Mouse (Mus musculus): Measurements from ENCODE around the gene Lnp1. TPM values are rescaled to one million over a fixed set of nuclear protein-coding genes. Genes with fewer than 3 reads are reported as not detected.
"Not testable (repeated sequence)": the region's sequence is repeated elsewhere in the genome, so short reads cannot be mapped to it uniquely, and the experiment has no call there.

The Lnp1 gene
- not detected in 2 replicates for polyA plus RNA-seq (2014; fragmentation: Nextera tagmentation; extraction: Ambion mirVana)

DNA sequence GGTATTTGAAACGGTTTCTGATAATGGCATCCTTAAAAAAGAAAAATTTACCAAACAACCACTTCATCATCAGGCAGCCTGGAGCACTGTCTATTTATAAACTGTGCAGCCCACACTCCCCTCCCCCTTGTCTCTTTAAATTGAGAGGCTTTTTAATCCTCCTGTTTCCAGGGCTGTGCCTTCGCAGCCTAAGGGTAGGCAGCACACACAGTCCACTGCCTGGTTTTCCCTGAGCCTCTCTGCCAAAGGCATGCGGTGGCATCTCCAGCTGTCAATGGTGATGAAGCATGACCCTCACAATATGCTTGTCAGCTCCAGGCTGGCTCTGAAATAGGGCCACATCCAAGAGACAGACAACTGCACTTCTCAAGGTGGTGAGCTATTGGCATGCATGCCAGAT lies at the start of gene Lnp1:
Gene Lnp1 (minus strand): TSS at position 39 of the 400 bp plus-strand sequence.
- Histone ChIP-seq H3K4me1 (ENCODE audit: control insufficient read depth, insufficient read depth, low read length) (no peaks in the 10 kb centered on the region), H3K36me3 (ENCODE audit: control insufficient read depth, insufficient read depth, low read length) (no peaks in the 10 kb centered on the region), H3K4me3 (ENCODE audit: low read depth, low read length) (no peak within 1 kb of the TSS), H3K27ac (ENCODE audit: low read length) (no peak within 1 kb of the TSS), H3K4me2 (replicated peaks; ENCODE audit: low read depth, low read length) (no peak within 1 kb of the TSS), H3K9me3 (ENCODE audit: control insufficient read depth, low read depth, low read length) (no peaks in the 10 kb centered on the region), H3K27me3 (ENCODE audit: control insufficient read depth, insufficient read depth, low read length) (no peaks in the 10 kb centered on the region), H3K9ac (replicated peaks; ENCODE audit: low read depth, low read length) (no peak within 1 kb of the TSS)
- ATAC-seq (ENCODE audit: insufficient number of reproducible peaks, insufficient read depth, low FRiP score, low read depth) = no peak
- WGBS = 45% methylated on average over 3 of the region's 3 CpGs

GRCm38 (mm10) chr16:56974646-56975045 lies 46.8 kb upstream of the Lnp1 start:
- Histone ChIP-seq H3K4me3 (ENCODE audit: low read depth, low read length) (no peak overlapping the region), H3K4me2 (replicated peaks; ENCODE audit: low read depth, low read length) (no peak overlapping the region), H3K9me3 (ENCODE audit: control insufficient read depth, low read depth, low read length) (no peaks in the 10 kb centered on the region), H3K36me3 (ENCODE audit: control insufficient read depth, insufficient read depth, low read length) (no peaks in the 10 kb centered on the region), H3K27ac (ENCODE audit: low read length) (no peak overlapping the region), H3K9ac (replicated peaks; ENCODE audit: low read depth, low read length) (no peak overlapping the region), H3K4me1 (ENCODE audit: control insufficient read depth, insufficient read depth, low read length) (no peaks in the 10 kb centered on the region), H3K27me3 (ENCODE audit: control insufficient read depth, insufficient read depth, low read length) (no peaks in the 10 kb centered on the region)
- no peak for ATAC-seq (ENCODE audit: insufficient number of reproducible peaks, insufficient read depth, low FRiP score, low read depth)
- WGBS = 24% methylated on average over 3 of the region's 3 CpGs

DNA sequence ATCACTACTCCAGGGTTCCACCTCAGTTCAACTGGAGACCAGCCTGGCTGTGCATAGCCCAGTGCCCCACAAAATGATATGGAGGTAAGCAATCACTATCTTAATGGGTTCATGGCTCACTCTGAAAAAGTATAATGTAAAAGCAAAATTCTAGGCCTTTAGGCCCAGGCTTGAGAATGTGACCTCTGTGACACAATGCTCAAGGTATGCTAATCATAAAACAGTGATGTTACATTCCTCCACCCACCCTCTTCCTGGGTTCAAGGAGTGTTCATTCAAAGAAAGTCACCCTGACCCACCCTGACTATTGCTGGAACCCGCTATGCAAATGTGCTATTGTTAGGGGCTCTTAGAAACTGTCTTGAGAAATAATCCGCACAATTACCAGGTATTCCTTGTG lies 30.4 kb upstream of the Lnp1 start:
- H3K9ac ChIP-seq (replicated peaks; ENCODE audit: low read depth, low read length); H3K4me1 ChIP-seq (ENCODE audit: control insufficient read depth, insufficient read depth, low read length): not testable (repeated sequence)
- WGBS = 92% methylated on average over 2 of the region's 2 CpGs

GRCm38 (mm10) chr16:56949085-56949484 lies 21.2 kb upstream of the Lnp1 start:
- Histone ChIP-seq H3K9ac (replicated peaks; ENCODE audit: low read depth, low read length) (no peak overlapping the region), H3K9me3 (ENCODE audit: control insufficient read depth, low read depth, low read length) (no peaks in the 10 kb centered on the region), H3K4me3 (ENCODE audit: low read depth, low read length) (no peak overlapping the region), H3K4me1 (ENCODE audit: control insufficient read depth, insufficient read depth, low read length) (no peaks in the 10 kb centered on the region), H3K27me3 (ENCODE audit: control insufficient read depth, insufficient read depth, low read length) (no peaks in the 10 kb centered on the region), H3K36me3 (ENCODE audit: control insufficient read depth, insufficient read depth, low read length) (no peaks in the 10 kb centered on the region), H3K27ac (ENCODE audit: low read length) (no peak overlapping the region), H3K4me2 (replicated peaks; ENCODE audit: low read depth, low read length) (no peak overlapping the region)
- WGBS = 87% methylated on average over 5 of the region's 5 CpGs
- no peak for ATAC-seq (ENCODE audit: insufficient number of reproducible peaks, insufficient read depth, low FRiP score, low read depth)

More for the DNA sequence above, 30.4 kb upstream of the Lnp1 start:
- not testable (repeated sequence) for H3K4me2 ChIP-seq (replicated peaks; ENCODE audit: low read depth, low read length); H3K36me3 ChIP-seq (ENCODE audit: control insufficient read depth, insufficient read depth, low read length); H3K27ac ChIP-seq (ENCODE audit: low read length); H3K9me3 ChIP-seq (ENCODE audit: control insufficient read depth, low read depth, low read length); H3K4me3 ChIP-seq (ENCODE audit: low read depth, low read length); ATAC-seq (ENCODE audit: insufficient number of reproducible peaks, insufficient read depth, low FRiP score, low read depth); H3K27me3 ChIP-seq (ENCODE audit: control insufficient read depth, insufficient read depth, low read length)

- Histone ChIP-seq H3K9me3 (ENCODE audit: control insufficient read depth, low read depth, low read length) (no peaks in the 10 kb centered on the region), H3K4me3 (ENCODE audit: low read depth, low read length) (no peak overlapping the region), H3K27ac (ENCODE audit: low read length) (no peak overlapping the region), H3K27me3 (ENCODE audit: control insufficient read depth, insufficient read depth, low read length) (no peaks in the 10 kb centered on the region), H3K4me2 (replicated peaks; ENCODE audit: low read depth, low read length) (no peak overlapping the region), H3K9ac (replicated peaks; ENCODE audit: low read depth, low read length) (no peak overlapping the region), H3K36me3 (ENCODE audit: control insufficient read depth, insufficient read depth, low read length) (no peaks in the 10 kb centered on the region), H3K4me1 (ENCODE audit: control insufficient read depth, insufficient read depth, low read length) (no peaks in the 10 kb centered on the region)
- 65% methylated on average over 2 of the region's 2 CpGs for WGBS
- no peak for ATAC-seq (ENCODE audit: insufficient number of reproducible peaks, insufficient read depth, low FRiP score, low read depth)
These were observed 14.5 kb upstream of the Lnp1 start for GRCm38 (mm10) chr16:56942341-56942740.

GRCm38 (mm10) chr16:56920102-56920657 lies 7.7 kb downstream of the Lnp1 start:
- ATAC-seq (ENCODE audit: insufficient number of reproducible peaks, insufficient read depth, low FRiP score, low read depth) = peak; percentile 49; the same call in 1 of the 2 replicates
- H3K9ac ChIP-seq (replicated peaks; ENCODE audit: low read depth, low read length) = no peak overlapping the region
- WGBS = 20% methylated on average over 8 of the region's 8 CpGs

DNA sequence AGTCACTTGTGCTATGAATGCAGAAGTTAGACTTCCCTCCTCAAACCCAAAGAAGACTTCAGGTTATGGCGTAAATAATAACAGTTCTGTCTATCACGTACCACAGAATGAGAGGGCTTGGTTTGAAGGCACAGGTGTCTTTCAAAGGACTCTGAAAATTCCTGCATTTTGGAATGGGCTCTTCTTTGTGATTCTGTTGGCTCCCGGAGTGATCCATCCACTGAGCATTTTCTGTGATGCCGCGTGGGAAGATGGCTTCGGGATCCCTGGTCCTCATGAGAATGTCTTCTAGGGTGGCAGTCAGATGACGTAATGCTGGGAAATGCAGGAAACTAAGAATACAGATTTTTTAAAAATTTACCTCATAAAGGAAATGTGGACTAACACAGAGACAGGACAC lies 10.6 kb downstream of the Lnp1 start:
- ATAC-seq (ENCODE audit: insufficient number of reproducible peaks, insufficient read depth, low FRiP score, low read depth) = no peak
- Histone ChIP-seq H3K4me1 (ENCODE audit: control insufficient read depth, insufficient read depth, low read length) (no peaks in the 10 kb centered on the region), H3K9ac (replicated peaks; ENCODE audit: low read depth, low read length) (no peak overlapping the region), H3K4me2 (replicated peaks; ENCODE audit: low read depth, low read length) (no peak overlapping the region), H3K9me3 (ENCODE audit: control insufficient read depth, low read depth, low read length) (no peaks in the 10 kb centered on the region), H3K27me3 (ENCODE audit: control insufficient read depth, insufficient read depth, low read length) (no peaks in the 10 kb centered on the region), H3K4me3 (ENCODE audit: low read depth, low read length) (no peak overlapping the region), H3K27ac (ENCODE audit: low read length) (no peak overlapping the region), H3K36me3 (ENCODE audit: control insufficient read depth, insufficient read depth, low read length) (no peaks in the 10 kb centered on the region)
- WGBS = 87% methylated on average over 7 of the region's 7 CpGs

More at GRCm38 (mm10) chr16:56920102-56920657, 7.7 kb downstream of the Lnp1 start:
- Histone ChIP-seq H3K4me3 (ENCODE audit: low read depth, low read length) (no peak overlapping the region), H3K4me1 (ENCODE audit: control insufficient read depth, insufficient read depth, low read length) (no peaks in the 10 kb centered on the region), H3K27me3 (ENCODE audit: control insufficient read depth, insufficient read depth, low read length) (no peaks in the 10 kb centered on the region), H3K27ac (ENCODE audit: low read length) (no peak overlapping the region), H3K36me3 (ENCODE audit: control insufficient read depth, insufficient read depth, low read length) (no peaks in the 10 kb centered on the region), H3K4me2 (replicated peaks; ENCODE audit: low read depth, low read length) (no peak overlapping the region), H3K9me3 (ENCODE audit: control insufficient read depth, low read depth, low read length) (no peaks in the 10 kb centered on the region)

GRCm38 (mm10) chr16:56908986-56909385 lies 18.9 kb downstream of the Lnp1 start:
- H3K9me3 ChIP-seq (ENCODE audit: control insufficient read depth, low read depth, low read length) = no peaks in the 10 kb centered on the region
- H3K4me2 ChIP-seq (replicated peaks; ENCODE audit: low read depth, low read length) = no peak overlapping the region
- no peaks in the 10 kb centered on the region for H3K4me1 ChIP-seq (ENCODE audit: control insufficient read depth, insufficient read depth, low read length)
- H3K36me3 ChIP-seq (ENCODE audit: control insufficient read depth, insufficient read depth, low read length) = no peaks in the 10 kb centered on the region
- ATAC-seq (ENCODE audit: insufficient number of reproducible peaks, insufficient read depth, low FRiP score, low read depth) = no peak
- no peak overlapping the region for H3K9ac ChIP-seq (replicated peaks; ENCODE audit: low read depth, low read length)
- WGBS = 44% methylated on average over 5 of the region's 5 CpGs
- no peaks in the 10 kb centered on the region for H3K27me3 ChIP-seq (ENCODE audit: control insufficient read depth, insufficient read depth, low read length)
- no peak overlapping the region for H3K4me3 ChIP-seq (ENCODE audit: low read depth, low read length)
- H3K27ac ChIP-seq (ENCODE audit: low read length) = no peak overlapping the region

DNA sequence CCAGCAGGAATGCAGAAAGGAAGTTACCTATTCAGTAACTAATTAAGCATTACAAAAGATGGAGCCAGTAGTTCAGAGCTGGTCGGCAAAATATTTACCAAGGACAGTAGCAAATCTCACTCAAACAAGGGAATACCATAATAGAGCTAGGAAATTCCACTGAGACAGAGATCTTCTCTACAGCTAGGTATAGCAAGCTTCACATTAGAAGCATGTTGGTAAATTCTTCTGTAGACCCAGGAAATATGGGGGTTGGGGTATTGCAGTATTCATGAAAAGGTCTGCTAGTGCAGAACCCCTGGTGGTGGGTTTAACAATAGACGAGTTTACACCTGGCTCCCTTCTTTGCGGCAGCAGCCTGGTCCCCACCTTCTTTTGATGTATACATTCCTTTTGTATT lies 25.7 kb downstream of the Lnp1 start:
- ATAC-seq (ENCODE audit: insufficient number of reproducible peaks, insufficient read depth, low FRiP score, low read depth) = not testable (repeated sequence)

More for the DNA sequence above, 25.7 kb downstream of the Lnp1 start:
- H3K27ac ChIP-seq (ENCODE audit: low read length); H3K27me3 ChIP-seq (ENCODE audit: control insufficient read depth, insufficient read depth, low read length); H3K4me3 ChIP-seq (ENCODE audit: low read depth, low read length); H3K36me3 ChIP-seq (ENCODE audit: control insufficient read depth, insufficient read depth, low read length); H3K9me3 ChIP-seq (ENCODE audit: control insufficient read depth, low read depth, low read length); H3K9ac ChIP-seq (replicated peaks; ENCODE audit: low read depth, low read length); H3K4me1 ChIP-seq (ENCODE audit: control insufficient read depth, insufficient read depth, low read length); H3K4me2 ChIP-seq (replicated peaks; ENCODE audit: low read depth, low read length): not testable (repeated sequence)
- WGBS = 55% methylated on average over 3 of the region's 3 CpGs
